Mouse (Mus musculus): ENCODE results near the gene Leprot. TPM values are rescaled to one million over a fixed set of nuclear protein-coding genes. Genes with fewer than 3 reads are reported as not detected.

Leprot gene
- polyA plus RNA-seq, 1 experiment from 2014 or later, result 64.8 TPM

DNA sequence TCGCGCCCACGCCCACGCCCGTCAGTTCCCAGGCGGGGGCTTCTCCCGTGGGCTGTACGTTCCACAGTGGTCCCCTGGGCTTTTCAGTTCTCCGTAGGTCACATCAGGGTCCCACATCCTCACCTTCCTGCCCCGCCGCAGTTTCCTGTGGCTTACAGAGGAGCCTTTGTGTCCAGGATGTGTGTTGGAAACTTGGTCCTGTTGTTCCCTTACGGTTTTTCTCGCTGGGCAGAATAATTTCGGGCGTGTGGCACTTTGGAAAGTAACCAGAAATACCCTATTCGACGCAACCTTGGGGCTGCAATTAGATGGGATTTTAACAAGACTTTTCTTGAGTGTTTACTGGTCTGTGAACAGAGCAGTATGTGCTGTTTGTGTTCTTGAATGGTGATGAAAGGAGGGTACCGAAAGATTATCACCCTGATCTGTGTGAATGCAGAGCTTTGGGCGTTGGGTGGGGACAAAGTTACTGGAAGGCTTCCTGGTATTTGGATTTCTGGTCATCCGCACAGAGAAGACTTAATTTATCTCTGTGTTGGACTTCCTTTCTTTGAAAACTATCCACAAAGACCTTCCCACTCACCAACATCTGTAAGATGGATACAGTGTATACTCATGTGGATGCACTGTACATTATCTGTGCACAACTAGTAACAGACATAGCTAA is 591 bp downstream of the Leprot start:
- Histone ChIP-seq H3K4me3 (peak overlapping the region; percentile 72), H3K4me1 (peaks cover 24% of the 10 kb centered on the region), H3K27ac (peak overlapping the region; percentile 96), H3K27me3 (ENCODE audit: low read depth, poor library complexity, severe bottlenecking) (no peaks in the 10 kb centered on the region), H3K9me3 (replicated peaks) (no peaks in the 10 kb centered on the region), H3K36me3 (no peaks in the 10 kb centered on the region)
- WGBS, result 1% methylated on average over 20 of the region's 20 CpGs
- DNase-seq (ENCODE audit: low spot score), result no peak

DNA sequence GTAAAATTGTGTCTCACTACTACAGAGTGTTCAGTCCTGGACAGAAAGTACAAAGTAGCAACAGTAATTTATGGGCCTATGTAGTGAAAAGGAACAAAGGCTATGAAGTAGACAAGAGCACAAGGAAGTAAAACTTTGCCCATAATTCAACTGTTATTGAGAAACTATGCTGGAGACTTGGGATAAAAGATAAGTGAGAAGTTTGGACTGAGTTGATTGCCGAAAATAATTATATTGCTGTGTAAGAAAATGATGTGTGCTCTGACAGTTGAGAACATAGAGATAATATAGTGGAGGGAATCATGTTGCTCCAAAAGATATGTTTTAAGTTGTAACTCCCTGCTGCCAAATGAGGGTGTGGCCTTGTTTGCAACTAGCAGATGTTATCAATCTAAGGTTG is 1.2 kb downstream of the Leprot start:
- no peaks in the 10 kb centered on the region for H3K9me3 ChIP-seq (replicated peaks)
- no peaks in the 10 kb centered on the region for H3K36me3 ChIP-seq
- 89% methylated on average over 1 of the region's 1 CpGs for WGBS
- H3K4me1 ChIP-seq, result peaks cover 30% of the 10 kb centered on the region
- no peaks in the 10 kb centered on the region for H3K27me3 ChIP-seq (ENCODE audit: low read depth, poor library complexity, severe bottlenecking)
- H3K4me3 ChIP-seq, result peak overlapping the region; percentile 72
- H3K27ac ChIP-seq, result peak overlapping the region; percentile 96
- no peak for DNase-seq (ENCODE audit: low spot score)

DNA sequence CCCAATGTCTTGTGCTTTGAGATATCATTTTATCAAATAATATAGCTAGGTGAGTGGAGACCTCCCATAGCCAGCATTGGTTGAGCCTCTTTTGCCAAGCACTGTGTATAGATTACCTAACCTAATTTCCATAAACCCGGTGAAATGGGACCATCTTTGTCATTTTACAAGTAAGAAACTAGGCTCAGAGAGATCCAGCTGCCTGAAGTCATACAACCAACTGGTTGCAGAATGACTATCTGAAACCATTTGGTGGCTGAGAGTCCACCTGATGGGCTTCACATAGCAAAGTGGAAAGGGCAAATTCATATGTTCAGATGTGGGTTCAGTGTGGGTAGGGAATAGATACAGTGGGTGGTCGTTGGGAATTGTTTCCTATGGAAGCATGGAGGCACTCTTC is 3.4 kb downstream of the Leprot start:
- no peak overlapping the region for H3K4me3 ChIP-seq
- WGBS, result 96% methylated on average over 2 of the region's 2 CpGs

DNA sequence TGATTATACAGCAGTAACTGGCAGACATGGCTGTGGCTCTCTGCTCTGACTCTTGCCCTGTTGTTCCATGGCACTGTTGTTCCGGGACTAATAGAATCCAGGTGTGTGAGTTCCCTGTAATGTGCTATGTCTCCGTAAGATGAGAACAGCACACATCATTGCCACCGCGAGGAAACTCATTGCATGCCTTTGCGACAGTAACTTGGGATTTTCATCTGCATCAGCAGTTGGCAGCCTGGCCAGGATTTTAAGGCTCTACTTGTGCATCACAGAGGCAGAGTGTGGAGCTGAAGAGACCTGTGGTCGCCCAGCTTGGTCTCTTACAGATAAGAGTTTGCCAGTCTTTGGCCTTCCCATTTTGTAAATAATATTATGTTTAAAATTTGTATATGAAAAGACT is 6.7 kb downstream of the Leprot start:
- Histone ChIP-seq H3K27ac (peak overlapping the region; percentile 47; the same call in 1 of the 2 replicates), H3K27me3 (ENCODE audit: low read depth, poor library complexity, severe bottlenecking) (no peaks in the 10 kb centered on the region), H3K4me1 (peaks cover 27% of the 10 kb centered on the region), H3K9me3 (replicated peaks) (no peaks in the 10 kb centered on the region), H3K36me3 (peaks cover 31% of the 10 kb centered on the region), H3K4me3 (no peak overlapping the region)
- DNase-seq (ENCODE audit: low spot score), result peak; percentile 46
- WGBS, result 33% methylated on average over 6 of the region's 6 CpGs

More for the DNA sequence above, 3.4 kb downstream of the Leprot start:
- H3K9me3 ChIP-seq (replicated peaks), result no peaks in the 10 kb centered on the region
- no peak overlapping the region for H3K27ac ChIP-seq
- H3K4me1 ChIP-seq, result peaks cover 42% of the 10 kb centered on the region
- DNase-seq (ENCODE audit: low spot score), result no peak
- H3K27me3 ChIP-seq (ENCODE audit: low read depth, poor library complexity, severe bottlenecking), result no peaks in the 10 kb centered on the region
- H3K36me3 ChIP-seq, result peaks cover 5% of the 10 kb centered on the region; the same call in 1 of the 2 replicates

DNA sequence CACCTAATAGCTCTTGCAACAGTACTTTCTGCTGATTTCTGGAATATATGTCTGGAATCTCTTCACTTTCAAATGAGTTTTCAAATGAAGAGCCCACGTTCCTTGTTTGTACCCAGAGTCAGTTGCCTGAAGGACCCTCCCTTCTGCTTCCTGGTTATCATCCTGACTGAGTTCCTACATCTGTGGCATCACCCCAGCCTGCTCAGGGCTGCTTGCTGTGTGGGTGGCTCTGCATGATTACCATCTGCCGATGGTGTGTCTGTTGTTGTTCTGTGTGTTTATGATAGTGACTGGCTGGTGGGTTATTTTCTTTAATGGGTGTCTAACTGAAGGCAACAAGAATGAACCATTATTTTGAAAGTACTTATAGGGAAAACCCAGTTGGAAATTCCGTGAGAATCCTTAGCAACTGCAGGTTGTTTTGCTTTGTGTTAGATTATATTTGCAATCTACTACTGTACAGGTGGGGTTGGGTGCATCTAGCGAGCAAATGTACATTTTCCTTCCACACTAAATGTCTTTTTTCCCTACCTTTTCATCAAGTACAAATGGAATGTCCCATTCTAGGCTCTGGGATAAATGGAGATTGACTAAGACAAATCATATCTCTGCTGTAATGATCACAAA is 7.4 kb downstream of the Leprot start:
- Histone ChIP-seq H3K9me3 (replicated peaks) (no peaks in the 10 kb centered on the region), H3K4me3 (no peak overlapping the region), H3K27ac (peak overlapping the region; percentile 47; the same call in 1 of the 2 replicates), H3K36me3 (peaks cover 37% of the 10 kb centered on the region), H3K4me1 (peaks cover 26% of the 10 kb centered on the region), H3K27me3 (ENCODE audit: low read depth, poor library complexity, severe bottlenecking) (no peaks in the 10 kb centered on the region)
- WGBS, result 81% methylated on average over 4 of the region's 4 CpGs
- no peak for DNase-seq (ENCODE audit: low spot score)

DNA sequence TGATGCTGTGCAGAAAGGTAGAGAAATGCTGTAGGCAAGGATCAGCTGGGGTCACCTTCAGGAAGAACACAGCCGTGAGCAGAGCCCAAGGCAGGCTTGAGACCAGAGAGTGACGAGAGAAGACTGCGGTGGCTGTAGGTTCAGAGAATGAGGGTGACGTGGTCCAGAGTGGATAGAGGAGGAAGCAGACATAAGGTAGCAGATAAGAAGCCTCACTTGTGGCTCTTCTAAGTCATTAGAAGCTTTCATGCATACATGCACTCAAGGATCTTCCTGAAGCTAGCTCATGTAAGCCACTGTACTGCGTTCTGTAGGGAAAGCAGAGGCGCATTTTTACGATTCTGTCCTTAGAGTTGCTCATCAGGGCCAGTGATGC is 7.9 kb downstream of the Leprot start:
- H3K4me3 ChIP-seq, result no peak overlapping the region
- 88% methylated on average over 7 of the region's 7 CpGs for WGBS
- H3K9me3 ChIP-seq (replicated peaks), result no peaks in the 10 kb centered on the region
- peaks cover 26% of the 10 kb centered on the region for H3K4me1 ChIP-seq
- no peaks in the 10 kb centered on the region for H3K27me3 ChIP-seq (ENCODE audit: low read depth, poor library complexity, severe bottlenecking)
- peak; percentile 7 for DNase-seq (ENCODE audit: low spot score)
- peaks cover 42% of the 10 kb centered on the region for H3K36me3 ChIP-seq
- no peak overlapping the region for H3K27ac ChIP-seq

DNA sequence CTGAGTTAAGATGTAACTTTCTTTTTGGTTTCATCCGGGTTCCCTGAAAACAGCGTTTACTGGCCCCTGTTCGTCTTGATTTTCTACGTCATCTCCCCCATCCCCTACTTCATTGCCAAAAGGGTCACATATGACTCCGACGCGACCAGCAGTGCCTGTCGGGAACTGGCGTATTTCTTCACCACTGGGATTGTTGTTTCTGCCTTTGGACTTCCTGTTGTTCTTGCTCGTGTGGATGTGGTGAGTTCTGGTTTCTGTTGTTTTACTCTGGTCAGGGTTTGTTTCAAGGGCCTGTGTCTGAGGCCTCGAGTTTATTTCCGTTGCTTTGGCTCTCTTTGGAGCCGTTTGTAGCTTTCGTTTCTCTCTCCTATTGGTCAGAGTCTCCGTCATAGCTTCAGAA is 8.5 kb downstream of the Leprot start:
- H3K27me3 ChIP-seq (ENCODE audit: low read depth, poor library complexity, severe bottlenecking), result no peaks in the 10 kb centered on the region
- H3K4me1 ChIP-seq, result peaks cover 26% of the 10 kb centered on the region
- H3K9me3 ChIP-seq (replicated peaks), result no peaks in the 10 kb centered on the region
- peak; percentile 15 for DNase-seq (ENCODE audit: low spot score)
- 93% methylated on average over 15 of the region's 15 CpGs for WGBS
- H3K36me3 ChIP-seq, result peaks cover 49% of the 10 kb centered on the region
- H3K27ac ChIP-seq, result no peak overlapping the region
- no peak overlapping the region for H3K4me3 ChIP-seq

DNA sequence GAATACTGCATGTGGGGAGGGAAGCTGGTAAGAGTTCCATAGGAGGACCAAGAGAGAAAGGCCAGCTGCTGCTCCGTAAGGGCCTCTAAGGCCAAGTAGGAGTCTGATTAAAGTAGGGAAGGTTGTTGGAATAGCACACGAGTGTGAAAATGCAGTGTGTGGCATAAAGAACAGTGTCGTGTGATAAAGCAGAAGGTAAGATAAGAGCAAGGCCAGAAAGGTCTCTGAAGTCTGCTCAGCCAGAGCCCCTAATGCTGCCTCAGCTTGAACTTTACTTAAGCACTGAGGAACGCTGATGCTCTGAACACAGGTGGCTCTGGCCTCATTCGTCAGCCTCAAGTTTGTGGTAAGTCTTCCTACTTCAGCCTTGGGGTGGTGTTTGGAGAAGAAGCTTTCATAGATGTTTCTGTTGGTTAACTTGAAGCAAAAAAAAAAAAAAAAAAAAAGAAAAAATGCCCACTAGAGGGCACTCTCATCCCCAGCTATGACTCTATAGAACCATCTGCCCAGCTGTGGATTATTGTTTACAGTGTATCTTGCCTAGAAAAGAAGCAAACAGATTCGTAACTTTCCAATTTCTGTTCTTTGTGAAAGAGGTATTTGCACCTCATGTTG is 9.5 kb downstream of the Leprot start:
- no peak for DNase-seq (ENCODE audit: low spot score)
- Histone ChIP-seq H3K9me3 (replicated peaks) (no peaks in the 10 kb centered on the region), H3K27me3 (ENCODE audit: low read depth, poor library complexity, severe bottlenecking) (no peaks in the 10 kb centered on the region), H3K27ac (no peak overlapping the region), H3K4me1 (peaks cover 26% of the 10 kb centered on the region), H3K36me3 (peaks cover 58% of the 10 kb centered on the region), H3K4me3 (no peak overlapping the region)
- WGBS, result 66% methylated on average over 6 of the region's 6 CpGs

DNA sequence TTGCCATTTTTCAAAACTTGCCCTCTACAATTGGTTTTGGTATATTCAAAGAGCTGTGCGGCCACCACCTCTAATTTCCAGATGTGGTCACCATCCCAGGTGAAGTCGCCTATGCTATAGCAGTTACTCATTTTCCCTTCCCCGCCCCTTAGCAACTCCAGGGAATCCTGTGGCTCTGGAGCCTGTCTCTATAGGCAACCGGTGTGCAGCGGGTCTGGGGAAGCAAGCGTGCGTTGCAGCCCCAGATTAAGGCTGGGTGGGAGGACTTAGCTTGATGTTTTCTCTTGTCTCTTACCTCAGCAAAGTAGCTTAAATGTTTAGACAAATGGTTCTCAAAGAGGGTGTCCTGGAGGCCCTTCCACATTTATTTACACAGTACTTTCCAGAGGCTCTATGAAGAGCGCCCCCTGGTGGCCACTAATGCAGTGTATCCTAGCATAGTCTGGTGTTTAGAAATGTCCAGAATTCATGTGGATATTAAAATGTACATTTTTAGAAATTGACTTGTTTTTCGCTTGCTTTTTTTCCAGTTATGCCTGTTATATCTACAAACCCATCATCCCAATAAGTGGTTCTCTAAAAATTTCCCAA is 16.7 kb downstream of the Leprot start:
- Histone ChIP-seq H3K9me3 (replicated peaks) (no peaks in the 10 kb centered on the region), H3K4me3 (no peak overlapping the region), H3K4me1 (peaks cover 2% of the 10 kb centered on the region; the same call in 1 of the 2 replicates), H3K27ac (no peak overlapping the region), H3K27me3 (ENCODE audit: low read depth, poor library complexity, severe bottlenecking) (no peaks in the 10 kb centered on the region), H3K36me3 (peaks cover 43% of the 10 kb centered on the region)
- WGBS, result 70% methylated on average over 9 of the region's 9 CpGs
- DNase-seq (ENCODE audit: low spot score), result peak; percentile 71

DNA sequence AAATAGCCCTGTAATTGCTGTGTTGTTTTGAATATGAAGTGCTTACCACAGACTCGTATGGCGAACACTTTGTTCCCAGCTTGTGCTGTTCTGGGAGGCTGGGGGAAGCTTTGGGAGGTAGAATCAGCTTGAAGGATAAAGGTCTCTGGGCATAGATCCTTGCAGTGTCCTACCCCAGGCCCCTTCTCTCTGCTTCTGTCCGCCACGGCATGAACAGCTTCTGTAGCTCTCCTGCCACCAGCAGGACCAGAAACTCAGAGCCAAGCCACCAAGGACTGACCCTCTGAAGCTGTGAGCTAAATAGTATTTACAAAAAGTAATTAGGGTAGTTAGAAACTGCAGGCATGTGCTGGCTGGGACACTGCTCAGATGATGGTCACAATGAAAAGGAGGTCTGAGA is 17.2 kb downstream of the Leprot start:
- Histone ChIP-seq H3K36me3 (peaks cover 38% of the 10 kb centered on the region), H3K27me3 (ENCODE audit: low read depth, poor library complexity, severe bottlenecking) (no peaks in the 10 kb centered on the region), H3K27ac (no peak overlapping the region), H3K4me3 (no peak overlapping the region), H3K4me1 (peaks cover 3% of the 10 kb centered on the region; the same call in 1 of the 2 replicates), H3K9me3 (replicated peaks) (no peaks in the 10 kb centered on the region)
- WGBS, result 95% methylated on average over 4 of the region's 4 CpGs
- no peak for DNase-seq (ENCODE audit: low spot score)

DNA sequence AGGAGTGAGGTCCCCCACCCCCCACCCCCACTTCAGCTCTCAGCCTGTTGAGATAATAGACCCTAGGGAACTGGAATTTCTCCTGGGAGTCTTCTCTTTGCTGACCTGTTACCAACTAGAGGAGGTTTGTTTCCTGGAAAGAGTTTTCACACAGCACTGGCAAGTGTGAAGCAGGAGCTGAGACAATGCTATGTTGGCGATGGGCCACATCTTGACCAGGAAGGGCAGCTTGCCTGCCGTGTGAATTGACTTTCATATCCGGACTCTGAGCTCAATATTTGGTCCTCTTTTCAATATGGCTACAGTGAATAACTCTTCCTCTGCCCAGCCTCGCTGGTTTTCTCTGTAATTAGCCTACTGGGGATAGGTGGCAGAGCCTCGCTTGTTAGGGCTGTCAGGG is 21.6 kb downstream of the Leprot start:
- Histone ChIP-seq H3K4me1 (peaks cover 3% of the 10 kb centered on the region; the same call in 1 of the 2 replicates), H3K36me3 (no peaks in the 10 kb centered on the region), H3K27ac (no peak overlapping the region), H3K27me3 (ENCODE audit: low read depth, poor library complexity, severe bottlenecking) (no peaks in the 10 kb centered on the region), H3K4me3 (no peak overlapping the region), H3K9me3 (replicated peaks) (no peaks in the 10 kb centered on the region)
- WGBS, result 75% methylated on average over 5 of the region's 5 CpGs
- no peak for DNase-seq (ENCODE audit: low spot score)

DNA sequence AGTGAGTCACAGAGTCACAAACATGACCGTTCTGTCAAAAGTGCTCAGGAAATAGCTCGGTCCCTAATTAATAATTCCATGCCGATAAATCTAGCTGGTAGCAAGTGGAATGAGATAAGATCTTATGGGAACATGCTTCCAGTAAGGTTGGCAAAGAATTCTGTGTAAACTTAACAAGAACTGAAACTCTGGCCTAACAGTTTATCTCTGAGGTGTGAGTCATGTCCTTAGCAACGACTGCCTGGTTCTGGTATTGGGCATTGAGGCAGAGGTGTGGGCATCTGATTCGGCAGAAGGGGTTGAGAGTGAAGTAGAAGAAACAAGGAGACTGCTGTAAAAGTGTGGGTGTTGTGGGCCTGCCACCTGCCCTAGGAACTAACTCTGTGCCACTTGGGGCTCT is 22.3 kb downstream of the Leprot start:
- WGBS, result 86% methylated on average over 5 of the region's 5 CpGs
- no peak overlapping the region for H3K27ac ChIP-seq
- H3K36me3 ChIP-seq, result no peaks in the 10 kb centered on the region
- no peak for DNase-seq (ENCODE audit: low spot score)
- H3K4me1 ChIP-seq, result peaks cover 3% of the 10 kb centered on the region; the same call in 1 of the 2 replicates
- no peak overlapping the region for H3K4me3 ChIP-seq
- H3K27me3 ChIP-seq (ENCODE audit: low read depth, poor library complexity, severe bottlenecking), result no peaks in the 10 kb centered on the region
- no peaks in the 10 kb centered on the region for H3K9me3 ChIP-seq (replicated peaks)

DNA sequence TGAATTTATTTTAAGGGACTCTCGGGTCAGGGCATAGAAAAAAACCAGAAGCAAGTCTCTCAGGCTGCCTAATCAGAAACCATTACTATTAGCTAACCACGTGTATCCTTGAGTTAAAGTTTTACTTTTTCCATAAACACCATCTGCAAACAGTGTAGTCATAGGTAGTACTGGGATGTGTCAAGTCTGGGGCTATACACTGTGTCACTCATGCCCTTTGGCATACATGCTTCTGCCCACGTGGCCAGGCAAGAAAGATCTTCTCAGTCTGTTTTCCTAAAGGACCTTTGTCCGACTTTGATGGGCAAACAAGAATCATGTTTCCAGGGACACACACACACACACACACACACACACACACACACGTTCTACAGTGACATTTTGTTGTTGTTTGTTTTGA is 27.3 kb downstream of the Leprot start:
- Histone ChIP-seq H3K27ac (no peak overlapping the region), H3K4me1 (no peaks in the 10 kb centered on the region), H3K27me3 (ENCODE audit: low read depth, poor library complexity, severe bottlenecking) (no peaks in the 10 kb centered on the region), H3K9me3 (replicated peaks) (no peaks in the 10 kb centered on the region), H3K4me3 (no peak overlapping the region), H3K36me3 (no peaks in the 10 kb centered on the region)
- no peak for DNase-seq (ENCODE audit: low spot score)
- WGBS, result 83% methylated on average over 5 of the region's 5 CpGs

Data from limb, embryonic 10.5 days (tissue).